Mouse (Mus musculus): ENCODE measurements at regions not wholly inside any gene's neighbourhood (a gene's known extent, or its start where the extent isn't known, plus 50 kb on each side); places are given as distances from the start of the nearest gene placed in this dataset.
A peak's percentile ranks its signal among the peaks of the same experiment; 100 is the strongest.

GRCm38 (mm10) chr3:159069957-159070684, 425.1 kb upstream of the Depdc1a start:
- ATAC-seq (ENCODE audit: low FRiP score) (no peak), DNase-seq (ENCODE audit: low spot score) (no peak)
- no peak for TF ChIP-seq CTCF (IDR thresholded peaks at IDR 0.05)
- H3K9ac ChIP-seq (replicated peaks; ENCODE audit: low read length, poor library complexity, severe bottlenecking): no peak overlapping the region
- H3K27me3 ChIP-seq (ENCODE audit: insufficient read depth, low read length): no peaks in the 10 kb centered on the region
- no peak overlapping the region for H3K4me2 ChIP-seq (ENCODE audit: low read depth, low read length, poor library complexity, severe bottlenecking)
- no peaks in the 10 kb centered on the region for H3K36me3 ChIP-seq (ENCODE audit: insufficient read depth, low read length)
- H3K9me3 ChIP-seq (ENCODE audit: low read length): no peaks in the 10 kb centered on the region
- H3K4me3 ChIP-seq (ENCODE audit: low read depth, low read length): no peak overlapping the region
- H3K4me1 ChIP-seq (ENCODE audit: insufficient read depth, low read length): no peaks in the 10 kb centered on the region
- H3K27ac ChIP-seq (ENCODE audit: low read depth, low read length): no peak overlapping the region

GRCm38 (mm10) chr3:159056960-159057525, 438.2 kb upstream of the Depdc1a start:
- WGBS: 81% methylated on average over 1 of the region's 1 CpGs
- Histone ChIP-seq H3K27me3 (ENCODE audit: insufficient read depth, low read length) (no peaks in the 10 kb centered on the region), H3K4me1 (ENCODE audit: insufficient read depth, low read length) (no peaks in the 10 kb centered on the region), H3K4me2 (ENCODE audit: low read depth, low read length, poor library complexity, severe bottlenecking) (no peak overlapping the region), H3K27ac (ENCODE audit: low read depth, low read length) (no peak overlapping the region), H3K9ac (replicated peaks; ENCODE audit: low read length, poor library complexity, severe bottlenecking) (no peak overlapping the region), H3K36me3 (ENCODE audit: insufficient read depth, low read length) (no peaks in the 10 kb centered on the region), H3K9me3 (ENCODE audit: low read length) (no peaks in the 10 kb centered on the region), H3K4me3 (ENCODE audit: low read depth, low read length) (no peak overlapping the region)
- DNase-seq (ENCODE audit: low spot score) (no peak), ATAC-seq (ENCODE audit: low FRiP score) (peak; percentile 34; the same call in 1 of the 2 replicates)
- no peak for TF ChIP-seq CTCF (IDR thresholded peaks at IDR 0.05)

DNA sequence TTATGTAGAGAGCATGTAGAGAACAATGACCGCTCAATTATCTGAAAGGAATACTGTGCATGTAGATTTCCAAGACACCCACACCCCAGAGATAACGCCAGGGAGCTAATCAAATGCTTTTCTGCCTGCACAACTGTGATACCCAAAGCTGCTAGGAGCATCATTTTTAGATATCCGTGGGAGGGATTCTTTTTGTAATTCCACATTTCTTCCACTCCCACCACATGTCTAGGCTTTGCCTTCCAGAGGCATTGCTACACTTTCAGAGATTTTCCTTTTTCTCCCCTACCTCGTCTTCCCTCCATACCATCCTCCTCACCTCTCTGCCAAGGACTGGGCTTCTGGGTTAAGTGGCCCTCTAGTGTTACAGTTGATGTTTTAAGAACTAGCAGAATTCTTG, 460.4 kb upstream of the Depdc1a start:
- Histone ChIP-seq H3K4me1 (ENCODE audit: insufficient read depth, low read length) (no peaks in the 10 kb centered on the region), H3K9me3 (ENCODE audit: low read length) (no peaks in the 10 kb centered on the region), H3K27ac (ENCODE audit: low read depth, low read length) (no peak overlapping the region), H3K4me3 (ENCODE audit: low read depth, low read length) (no peak overlapping the region), H3K36me3 (ENCODE audit: insufficient read depth, low read length) (no peaks in the 10 kb centered on the region), H3K4me2 (ENCODE audit: low read depth, low read length, poor library complexity, severe bottlenecking) (no peak overlapping the region), H3K27me3 (ENCODE audit: insufficient read depth, low read length) (no peaks in the 10 kb centered on the region), H3K9ac (replicated peaks; ENCODE audit: low read length, poor library complexity, severe bottlenecking) (no peak overlapping the region)
- DNase-seq (ENCODE audit: low spot score) (no peak), ATAC-seq (ENCODE audit: low FRiP score) (no peak)
- WGBS: 60% methylated on average over 4 of the region's 4 CpGs
- no peak for TF ChIP-seq CTCF (IDR thresholded peaks at IDR 0.05)

GRCm38 (mm10) chr3:159031581-159031980, 463.7 kb upstream of the Depdc1a start:
- no peaks in the 10 kb centered on the region for H3K36me3 ChIP-seq (ENCODE audit: insufficient read depth, low read length)
- no peak for DNase-seq (ENCODE audit: low spot score)
- H3K27ac ChIP-seq (ENCODE audit: low read depth, low read length): no peak overlapping the region
- no peak for ATAC-seq (ENCODE audit: low FRiP score)
- no peak for TF ChIP-seq CTCF (IDR thresholded peaks at IDR 0.05)
- H3K9ac ChIP-seq (replicated peaks; ENCODE audit: low read length, poor library complexity, severe bottlenecking): no peak overlapping the region
- H3K27me3 ChIP-seq (ENCODE audit: insufficient read depth, low read length): no peaks in the 10 kb centered on the region
- WGBS: 85% methylated on average over 3 of the region's 3 CpGs
- H3K4me2 ChIP-seq (ENCODE audit: low read depth, low read length, poor library complexity, severe bottlenecking): no peak overlapping the region
- no peaks in the 10 kb centered on the region for H3K9me3 ChIP-seq (ENCODE audit: low read length)
- no peaks in the 10 kb centered on the region for H3K4me1 ChIP-seq (ENCODE audit: insufficient read depth, low read length)
- no peak overlapping the region for H3K4me3 ChIP-seq (ENCODE audit: low read depth, low read length)

DNA sequence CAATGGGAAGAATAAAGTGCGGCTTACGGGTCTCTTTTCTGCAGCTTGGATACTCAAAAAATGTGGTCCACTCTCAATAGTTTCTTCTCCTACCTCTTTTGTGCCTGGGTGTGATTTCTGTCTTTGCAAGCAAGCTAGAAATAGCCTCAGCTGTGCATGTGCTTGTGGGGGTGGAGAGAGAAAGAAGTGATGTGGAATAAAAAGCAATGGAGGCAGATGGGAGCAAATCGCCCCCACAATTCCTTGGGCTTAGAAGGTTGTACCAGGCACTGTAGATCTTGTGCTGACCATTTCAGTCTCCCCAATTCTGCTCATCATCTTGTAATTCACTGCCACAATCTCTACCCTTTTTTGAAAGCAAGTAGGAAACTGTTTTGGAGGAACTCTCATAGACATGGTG, 464.6 kb upstream of the Depdc1a start:
- DNase-seq (ENCODE audit: low spot score): no peak
- Histone ChIP-seq H3K9me3 (ENCODE audit: low read length) (no peaks in the 10 kb centered on the region), H3K36me3 (ENCODE audit: insufficient read depth, low read length) (no peaks in the 10 kb centered on the region), H3K27me3 (ENCODE audit: insufficient read depth, low read length) (no peaks in the 10 kb centered on the region), H3K4me3 (ENCODE audit: low read depth, low read length) (no peak overlapping the region), H3K27ac (ENCODE audit: low read depth, low read length) (no peak overlapping the region), H3K9ac (replicated peaks; ENCODE audit: low read length, poor library complexity, severe bottlenecking) (no peak overlapping the region), H3K4me2 (ENCODE audit: low read depth, low read length, poor library complexity, severe bottlenecking) (no peak overlapping the region), H3K4me1 (ENCODE audit: insufficient read depth, low read length) (no peaks in the 10 kb centered on the region)
- 94% methylated on average over 3 of the region's 3 CpGs for WGBS
- ATAC-seq (ENCODE audit: low FRiP score): no peak
- TF ChIP-seq CTCF (IDR thresholded peaks at IDR 0.05): no peak

GRCm38 (mm10) chr3:159029951-159030350, 465.3 kb upstream of the Depdc1a start:
- no peaks in the 10 kb centered on the region for H3K36me3 ChIP-seq (ENCODE audit: insufficient read depth, low read length)
- H3K9ac ChIP-seq (replicated peaks; ENCODE audit: low read length, poor library complexity, severe bottlenecking): no peak overlapping the region
- H3K27me3 ChIP-seq (ENCODE audit: insufficient read depth, low read length): no peaks in the 10 kb centered on the region
- no peak overlapping the region for H3K4me2 ChIP-seq (ENCODE audit: low read depth, low read length, poor library complexity, severe bottlenecking)
- WGBS: 100% methylated on average over 2 of the region's 2 CpGs
- DNase-seq (ENCODE audit: low spot score) (no peak), ATAC-seq (ENCODE audit: low FRiP score) (no peak)
- no peak for TF ChIP-seq CTCF (IDR thresholded peaks at IDR 0.05)
- H3K4me3 ChIP-seq (ENCODE audit: low read depth, low read length): no peak overlapping the region
- no peaks in the 10 kb centered on the region for H3K9me3 ChIP-seq (ENCODE audit: low read length)
- H3K27ac ChIP-seq (ENCODE audit: low read depth, low read length): no peak overlapping the region
- no peaks in the 10 kb centered on the region for H3K4me1 ChIP-seq (ENCODE audit: insufficient read depth, low read length)
